Mouse (Mus musculus) gastrocnemius, postnatal 25 days (tissue): ENCODE measurements around the gene Mob3c. TPM values are rescaled to one million over a fixed set of nuclear protein-coding genes. Genes with fewer than 3 reads are reported as not detected.
A peak's percentile ranks its signal among the peaks of the same experiment; 100 is the strongest.

Source experiments
- DNase-seq: peaks from one replicate; pipeline ENCODE4 v3.0.0; 2022
- long read RNA-seq, 2 experiments: library from polyadenylated mRNA; stranded (forward); transcript quantifications; one replicate each; pipeline ENCODE4 v2.0.0; 2021
- total RNA-seq, 2 experiments: library from RNA; stranded (reverse); gene quantifications; 1 replicate in 1 of 2; 2 replicates in 1 of 2; pipeline ENCODE4 v1.2.3; 2021

The Mob3c gene
- total RNA-seq: 1 to 10 TPM; 2.7 to 3.4 TPM
- long read RNA-seq, experiment 1: 0 reads
- long read RNA-seq, experiment 2, partial matches to known transcripts: 0 of 2 reads
- long read RNA-seq, experiment 2, other reads (novel, unspliced or antisense): 1 of 2 reads

DNA sequence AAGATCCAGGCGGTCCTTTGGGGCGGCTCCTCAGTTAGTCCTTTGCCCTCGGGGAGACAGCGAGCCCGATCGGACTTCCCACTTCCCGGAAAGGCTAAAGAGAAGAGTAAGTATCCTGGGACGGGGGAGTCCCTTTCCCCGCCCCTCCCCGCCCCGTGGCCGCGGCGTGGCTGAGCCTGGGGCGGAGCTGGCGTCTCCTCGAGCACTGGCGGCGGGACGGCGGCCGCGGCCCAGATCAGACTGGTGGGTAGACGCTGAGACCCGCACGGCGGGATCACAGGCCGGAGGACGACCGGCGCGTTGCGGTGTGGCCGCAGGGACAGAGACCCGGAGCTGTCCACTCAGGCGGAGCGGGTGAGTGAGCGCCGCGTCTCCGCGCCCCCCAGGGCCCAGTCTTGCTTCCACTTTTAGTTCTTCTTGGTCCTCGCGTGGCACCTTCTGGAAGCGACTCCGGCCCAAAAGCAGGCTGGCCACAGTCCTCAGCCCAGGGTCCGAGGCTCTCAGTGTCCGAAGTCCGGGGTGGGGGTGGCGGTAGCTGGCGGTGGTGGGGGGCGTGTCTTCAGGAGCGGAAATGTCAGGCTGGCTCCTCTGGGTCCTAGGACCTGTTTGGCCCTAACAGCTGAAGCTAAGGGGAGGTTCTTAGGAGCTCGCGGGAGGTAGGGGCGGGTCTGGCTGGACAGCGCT lies at the start of gene Mob3c:
TSS of gene Mob3c (plus strand) at position 205 of the 684 bp plus-strand sequence.
- DNase-seq: peak; percentile 87

DNA sequence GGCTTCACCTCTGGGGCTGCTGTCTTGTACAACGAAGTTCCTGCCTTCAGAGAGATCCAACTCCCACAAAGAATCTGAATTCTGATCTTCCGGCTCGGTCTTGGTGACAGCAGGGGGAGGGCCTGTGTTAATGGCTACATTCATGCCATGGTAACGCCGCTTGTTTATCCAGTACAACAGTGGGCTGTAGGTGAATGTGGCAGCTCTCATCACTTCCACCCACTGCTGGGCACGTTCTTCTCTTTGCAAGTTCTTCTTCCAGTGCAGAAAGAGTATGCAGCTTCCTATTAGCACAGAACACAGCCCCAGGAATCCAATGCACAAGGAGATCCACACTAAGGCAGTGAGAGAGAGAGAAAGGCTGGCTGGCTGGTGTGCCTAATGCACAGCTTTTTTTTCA lies 47.6 kb upstream of the Mob3c start:
- no peak for DNase-seq

DNA sequence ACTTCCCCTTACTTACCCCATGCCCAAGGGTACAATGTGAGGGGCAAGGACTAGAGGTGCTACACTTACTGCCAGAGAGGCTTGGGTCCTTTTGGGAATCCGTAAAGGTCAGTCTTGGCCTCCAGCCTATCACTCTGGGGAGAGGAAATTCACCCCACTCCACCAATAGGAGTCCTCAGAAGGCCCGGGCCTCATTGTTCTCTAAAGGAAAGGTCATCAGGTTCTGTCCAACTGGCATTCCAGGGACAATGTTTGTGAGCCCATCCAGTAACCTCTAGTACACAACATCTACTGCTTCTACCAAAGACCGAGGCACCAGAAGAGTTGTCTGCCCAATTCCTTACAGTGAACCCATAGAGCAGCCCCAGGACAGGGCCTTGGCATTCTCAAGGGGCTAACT lies 47.0 kb upstream of the Mob3c start, which contains the start of gene Tex38:
TSS of gene Tex38 (minus strand) at position 101 of the 400 bp plus-strand sequence.
- no peak for DNase-seq

DNA sequence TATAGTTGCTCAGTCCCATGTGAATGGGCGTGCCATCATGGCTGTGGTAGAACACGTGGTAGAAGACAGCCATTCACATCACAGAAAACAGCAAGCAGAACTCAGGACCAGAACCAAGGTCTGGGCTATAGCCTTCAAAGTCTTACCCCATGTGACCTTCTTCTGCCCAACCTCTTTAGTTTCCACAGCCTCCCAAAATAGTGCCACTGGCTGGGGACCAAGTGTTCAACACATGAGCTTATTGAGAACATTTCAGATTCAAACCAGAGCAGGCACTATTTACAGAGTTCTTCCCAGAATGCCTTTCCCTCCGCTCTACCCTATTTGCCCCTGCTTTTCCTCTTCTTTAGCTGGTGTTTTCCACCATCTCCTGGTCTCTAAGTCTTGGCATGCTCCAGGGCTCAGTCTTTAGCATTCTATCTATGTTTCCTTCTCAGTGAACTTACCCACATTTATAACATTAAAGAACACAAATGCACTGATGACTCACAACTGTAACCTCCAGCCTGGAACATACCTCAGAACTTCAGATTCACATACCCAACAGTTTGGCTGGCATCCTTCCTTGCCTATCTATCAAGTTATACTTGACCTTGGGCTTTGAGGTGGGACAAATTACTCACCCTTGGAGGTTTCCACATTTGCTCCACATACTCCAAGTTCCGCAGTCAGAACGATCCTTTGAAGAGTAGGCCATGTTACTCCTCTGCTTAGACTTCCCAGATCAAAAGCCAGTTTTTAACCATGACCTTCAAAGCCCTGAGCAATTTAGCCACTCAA lies 45.7 kb upstream of the Mob3c start:
- DNase-seq: no peak

DNA sequence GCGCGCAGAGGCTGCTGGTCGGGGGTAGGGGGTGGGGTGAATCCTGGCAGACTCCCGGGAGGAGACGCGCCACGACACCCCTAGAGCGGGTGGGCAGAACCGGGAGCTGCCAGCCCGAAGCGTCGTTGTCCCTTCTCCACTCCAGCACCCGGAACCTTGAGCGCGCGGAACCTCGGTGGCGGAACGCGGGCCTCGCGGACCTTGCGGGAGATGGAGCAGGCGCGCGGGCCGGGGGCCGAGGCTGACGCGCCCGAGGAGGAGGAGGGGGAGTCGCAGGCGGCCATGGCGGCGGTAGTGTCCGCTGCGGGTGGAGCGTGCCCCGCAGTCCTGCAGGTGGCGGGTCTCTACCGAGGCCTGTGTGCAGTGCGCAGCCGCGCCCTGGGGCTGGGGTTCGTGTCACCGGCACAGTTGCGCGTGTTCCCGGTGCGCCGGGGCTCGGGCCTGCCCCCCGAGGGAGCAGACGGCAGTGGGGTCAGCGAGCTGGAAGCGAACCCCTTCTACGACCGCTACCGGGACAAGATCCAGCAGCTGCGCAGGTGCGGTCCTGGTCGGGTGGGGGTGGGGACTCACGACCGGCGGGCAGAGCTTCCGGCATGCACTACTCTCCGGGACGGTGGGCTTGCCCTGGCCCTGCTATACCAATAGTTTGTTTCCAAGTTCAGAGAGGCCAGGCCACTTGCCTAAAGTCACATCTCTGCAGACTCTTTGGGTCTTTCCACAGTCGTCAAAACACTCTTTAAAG lies 43.0 kb upstream of the Mob3c start, which contains the start of gene Atpaf1:
TSS of gene Atpaf1 (plus strand) at position 44 of the 742 bp plus-strand sequence.
- peak; percentile 71 for DNase-seq

DNA sequence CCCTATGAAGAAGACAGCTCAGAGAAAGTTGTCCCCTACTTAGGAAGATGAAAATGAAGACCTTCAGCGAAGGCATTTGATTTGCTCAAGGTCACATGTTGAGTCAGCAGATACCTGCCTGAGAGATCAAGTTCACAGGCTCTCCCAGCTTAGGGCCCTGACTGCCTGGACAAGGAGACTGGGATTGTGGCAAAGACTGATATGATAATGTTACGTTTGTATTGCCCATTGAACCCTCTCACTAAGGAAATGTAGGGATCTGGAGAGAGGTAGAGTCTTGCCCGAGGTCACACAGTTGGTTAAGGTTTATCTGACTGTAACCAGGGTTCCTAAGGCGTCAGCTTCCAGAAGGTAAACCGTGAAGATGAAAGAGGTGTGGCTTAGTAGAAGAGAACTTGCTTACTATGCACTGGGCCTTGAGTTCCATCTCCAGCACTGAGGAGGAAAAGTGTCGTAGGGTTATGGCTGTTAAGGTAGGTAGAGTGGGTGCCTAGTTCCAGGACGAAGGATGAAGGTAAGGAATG lies 42.3 kb upstream of the Mob3c start:
- DNase-seq: no peak

DNA sequence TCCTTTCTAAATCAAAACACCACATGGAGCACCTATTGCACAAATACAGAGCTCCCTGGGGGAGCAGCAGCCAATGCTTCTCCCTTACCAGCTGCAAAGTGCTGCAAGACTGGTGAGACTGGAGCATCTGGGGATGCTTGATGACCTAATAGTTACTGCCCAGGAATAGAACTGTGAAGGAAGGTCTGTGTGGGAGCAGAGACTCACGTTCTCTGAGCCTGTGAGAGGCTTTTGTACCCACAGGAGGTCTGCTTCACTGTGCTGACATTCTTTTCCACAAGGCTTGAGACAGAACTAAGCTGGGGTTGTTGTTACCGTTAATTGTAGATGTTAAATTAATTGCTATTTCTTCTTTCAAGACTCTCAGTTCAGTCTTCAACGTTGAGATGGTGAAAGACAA lies 37.0 kb upstream of the Mob3c start:
- DNase-seq: no peak

DNA sequence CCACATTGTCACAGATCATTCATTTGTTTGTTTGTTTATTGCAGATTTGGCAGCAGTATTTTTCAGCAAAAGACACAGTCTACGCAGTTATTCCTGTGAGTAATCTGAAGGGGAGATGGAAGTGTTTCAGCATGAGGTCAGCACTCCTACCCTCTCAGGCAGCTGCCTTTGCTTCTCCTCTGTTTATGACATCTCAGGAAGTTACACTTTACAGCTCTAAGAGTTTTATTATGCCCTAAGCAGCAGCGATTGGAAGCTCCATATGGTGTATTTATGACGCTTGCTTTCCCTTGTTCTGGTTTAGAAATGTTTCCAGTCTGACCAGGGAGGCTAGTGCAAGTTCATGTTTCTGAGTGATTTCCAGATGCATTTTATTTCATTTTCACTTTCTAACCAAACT lies 32.5 kb upstream of the Mob3c start:
- DNase-seq: no peak

DNA sequence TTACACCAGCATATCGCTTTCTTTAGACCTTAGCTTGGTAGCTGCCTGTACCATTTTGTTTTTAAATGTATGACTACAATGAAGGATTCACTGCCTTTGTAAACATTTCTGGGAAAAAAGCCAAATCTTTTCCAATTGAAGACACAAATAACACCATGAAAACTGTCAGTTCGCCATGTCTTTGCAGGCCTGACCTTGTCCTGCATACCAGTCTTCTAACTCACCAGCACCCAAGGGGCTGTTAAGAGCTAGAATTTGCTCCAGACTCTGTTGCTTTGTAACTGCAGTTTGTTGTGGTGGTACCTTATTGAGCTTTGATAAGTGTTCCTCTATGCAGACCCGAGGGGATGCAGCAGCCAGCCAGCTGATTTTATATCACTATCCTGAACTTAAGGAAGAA lies 27.9 kb upstream of the Mob3c start:
- DNase-seq: no peak

DNA sequence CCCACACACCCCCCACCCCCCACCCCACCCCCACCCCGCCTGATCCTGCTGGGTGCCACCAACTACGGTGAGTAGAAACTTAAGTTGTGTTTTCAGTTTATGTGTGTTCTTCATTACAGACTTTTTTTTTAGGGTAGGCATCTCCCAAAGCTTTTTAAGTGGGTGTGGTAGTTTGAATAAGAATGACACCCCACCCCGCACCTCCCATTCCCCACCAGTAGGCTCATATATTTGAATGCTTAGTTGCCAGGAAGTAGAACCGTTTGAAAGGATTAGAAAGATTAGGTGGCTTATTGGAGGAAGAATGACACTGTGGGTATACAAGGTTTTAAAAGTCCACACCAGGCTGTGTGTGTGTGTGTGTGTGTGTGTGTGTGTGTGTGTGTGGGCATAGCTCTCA lies 15.6 kb upstream of the Mob3c start:
- no peak for DNase-seq

DNA sequence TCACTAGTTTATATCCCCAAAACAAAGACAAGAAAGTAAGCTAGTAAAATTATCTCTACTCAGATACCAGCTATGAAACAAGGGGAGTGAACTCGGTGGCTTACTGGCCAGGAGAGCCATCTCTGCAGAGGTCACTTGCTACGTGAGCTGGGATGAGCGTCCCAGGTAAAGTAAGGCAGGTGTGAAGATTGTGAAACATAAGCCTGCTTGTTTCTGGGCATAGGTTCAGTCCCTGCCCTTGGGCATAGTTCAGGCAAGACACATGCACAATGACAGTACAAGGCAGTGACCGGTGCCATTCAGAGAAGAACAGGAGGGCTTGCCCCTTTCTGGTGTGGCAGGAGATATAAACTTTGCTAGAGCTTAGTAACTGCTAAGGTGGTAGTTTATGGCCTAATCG lies 12.3 kb upstream of the Mob3c start:
- no peak for DNase-seq

DNA sequence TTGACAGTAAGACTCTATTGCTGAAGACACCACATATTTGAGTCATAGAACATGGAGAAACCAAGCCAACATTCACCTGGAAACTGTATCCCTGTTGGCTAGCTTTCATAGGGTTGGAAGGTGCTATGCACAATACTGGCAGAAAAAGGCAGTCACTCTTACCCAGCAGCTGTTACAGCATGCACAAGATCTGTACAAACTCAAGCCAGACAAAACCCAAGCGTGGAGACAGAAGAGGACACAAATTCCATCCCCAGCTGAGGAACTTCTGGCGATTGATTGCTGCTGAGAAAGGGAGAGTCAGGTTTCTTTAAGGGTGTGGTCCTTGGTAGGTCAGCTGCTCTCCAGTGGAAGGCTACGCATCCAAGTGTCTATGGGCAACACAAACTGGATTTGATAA lies 7.7 kb upstream of the Mob3c start:
- DNase-seq: no peak

DNA sequence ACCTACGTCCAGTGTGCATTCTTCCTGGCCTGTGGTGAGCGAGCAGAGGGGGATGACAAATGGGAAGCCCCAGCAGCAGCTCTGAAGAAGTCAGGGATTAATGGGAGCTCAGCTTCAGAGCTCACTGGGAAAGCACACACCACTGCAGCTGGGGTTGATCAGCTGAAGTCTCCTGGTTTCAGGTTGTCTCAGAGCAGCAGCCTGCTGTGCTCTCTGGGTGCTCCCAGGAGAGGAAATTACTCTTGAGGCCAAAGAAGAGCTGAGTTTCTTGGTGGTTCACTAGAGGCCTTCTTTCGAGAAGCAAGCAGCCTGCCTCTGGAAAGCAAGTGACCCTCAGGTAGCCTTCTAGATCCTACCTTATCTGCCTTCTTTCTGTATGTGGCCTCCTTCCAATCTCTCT lies 6.9 kb upstream of the Mob3c start:
- DNase-seq: no peak

DNA sequence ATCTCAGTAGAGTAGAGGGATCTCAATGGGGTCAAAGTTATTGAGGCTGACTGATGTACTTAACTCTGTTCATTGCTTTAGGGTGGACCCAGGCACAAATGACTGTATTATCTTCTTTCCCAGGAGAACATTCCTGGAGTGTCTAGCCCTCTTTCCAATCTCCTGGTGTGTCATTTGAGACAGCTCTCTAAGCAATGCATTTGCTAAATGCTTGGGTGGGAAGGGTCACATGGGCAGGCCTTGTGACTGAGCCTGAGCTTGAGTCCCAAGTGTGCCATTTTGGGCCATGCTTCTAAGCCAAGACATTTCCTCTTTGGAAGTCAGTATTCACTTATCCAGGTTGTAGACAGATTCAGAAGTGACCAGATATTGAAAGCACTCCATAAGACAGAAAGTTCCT lies 6.5 kb upstream of the Mob3c start:
- no peak for DNase-seq

DNA sequence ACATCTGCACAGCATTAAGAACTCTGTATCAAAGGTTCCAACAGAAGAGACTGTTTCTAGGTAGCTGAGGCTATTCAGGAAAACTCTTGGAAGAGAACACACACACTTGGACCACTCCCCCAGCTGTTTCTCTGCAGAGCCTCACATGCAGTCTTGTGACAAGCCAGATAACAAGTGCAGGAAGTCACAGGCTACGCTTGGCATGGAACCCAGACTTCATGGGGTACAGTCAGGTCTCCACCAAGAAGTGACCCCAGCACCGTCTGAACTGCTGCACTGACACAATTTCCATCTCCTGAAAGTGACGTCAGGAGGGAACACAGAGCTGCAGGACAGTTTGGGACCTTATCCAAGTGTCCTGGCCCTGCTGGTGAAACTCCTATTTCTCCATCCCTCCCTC lies 6.0 kb upstream of the Mob3c start:
- DNase-seq: no peak

DNA sequence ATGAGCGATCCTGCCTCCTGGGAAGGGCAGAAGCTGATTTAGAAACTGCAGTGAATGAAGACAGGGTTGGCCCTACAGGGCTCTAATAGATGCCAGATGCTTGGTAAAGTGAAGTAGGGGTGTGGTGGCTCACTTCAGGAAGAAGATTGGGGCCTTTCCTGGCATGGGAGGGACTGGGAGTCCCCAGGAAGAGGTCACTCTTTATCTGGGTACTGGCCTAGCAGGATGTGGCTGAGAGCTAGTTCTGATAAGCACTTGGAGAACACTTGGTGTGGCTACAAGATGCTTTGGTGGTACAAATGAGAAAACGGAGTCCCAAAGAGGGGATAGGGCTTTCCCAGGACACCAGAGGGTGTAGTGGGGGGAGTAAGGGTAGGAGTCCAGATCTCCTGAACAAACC lies 3.7 kb upstream of the Mob3c start:
- DNase-seq: no peak

DNA sequence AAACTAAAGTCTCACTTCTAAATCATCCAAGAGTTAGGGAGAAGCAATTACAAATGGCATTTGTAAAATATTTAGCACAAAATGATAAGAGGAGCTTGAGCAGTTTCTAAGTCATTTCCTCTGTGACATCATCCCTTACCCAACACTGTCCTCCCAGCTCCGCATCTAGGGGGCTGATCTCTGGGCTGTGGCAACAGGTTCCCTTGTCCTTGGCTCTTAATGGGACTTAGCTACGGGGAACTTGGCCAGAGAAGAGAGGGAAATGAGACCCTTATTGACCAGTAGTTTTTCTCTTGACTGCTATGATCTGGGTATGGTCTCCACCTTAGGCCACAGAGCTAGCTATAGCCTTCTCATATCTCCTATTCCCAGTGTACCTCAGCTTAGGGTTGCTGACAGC lies 2.6 kb upstream of the Mob3c start:
- DNase-seq: no peak

DNA sequence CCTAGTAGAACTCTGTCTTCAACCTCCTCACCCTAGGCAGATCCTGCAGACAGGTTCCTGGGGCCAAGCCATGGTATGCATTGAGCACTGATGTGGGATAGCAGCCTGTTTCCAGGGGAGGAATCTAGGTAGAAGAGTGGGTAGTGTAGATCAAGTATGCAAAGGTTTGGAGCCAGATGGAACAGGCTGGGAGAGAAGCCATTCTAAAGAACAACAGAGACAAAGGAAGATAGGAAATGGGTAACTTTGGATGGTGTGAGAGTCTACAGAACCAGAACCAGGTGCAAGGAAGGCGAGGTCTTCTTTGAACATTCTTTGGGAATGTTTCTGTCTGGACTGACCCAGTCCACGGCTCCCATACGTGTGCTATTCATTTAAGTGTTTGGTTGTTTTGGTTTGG lies 826 bp upstream of the Mob3c start:
- no peak for DNase-seq

DNA sequence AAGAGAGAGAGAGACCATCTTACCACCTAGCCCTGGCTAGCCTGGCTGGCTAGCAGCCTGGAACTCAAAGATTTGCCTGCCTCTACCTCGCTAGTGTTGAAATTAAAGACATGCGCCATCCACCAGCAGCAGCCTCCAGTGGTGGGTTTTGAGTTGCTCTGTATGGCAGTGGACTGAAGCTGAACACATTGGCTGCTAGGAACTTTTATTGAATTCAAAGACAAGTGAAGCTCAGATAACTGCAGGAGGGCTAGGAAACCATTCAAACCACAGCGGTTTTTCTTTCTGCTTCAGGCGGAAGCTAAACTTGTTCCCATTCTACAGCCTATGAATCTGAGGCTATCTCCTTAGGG lies 381 bp upstream of the Mob3c start:
- DNase-seq: no peak

DNA sequence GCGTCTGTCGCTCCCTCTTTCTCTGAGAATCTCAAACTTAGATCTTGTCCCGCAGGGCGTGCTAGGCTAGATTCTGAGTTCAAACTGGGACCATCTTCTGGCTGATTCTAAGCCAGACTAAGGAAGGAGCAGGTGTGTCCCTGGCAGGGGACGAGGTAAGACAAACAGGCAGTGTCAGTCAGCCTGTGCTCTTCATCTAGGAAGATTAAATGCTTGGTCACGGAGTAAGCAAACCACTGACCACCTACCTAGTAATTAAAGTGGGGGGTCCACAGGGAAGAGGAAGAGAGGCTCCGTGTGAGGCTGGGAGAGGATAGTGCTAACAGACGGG lies 645 bp downstream of the Mob3c start:
- no peak for DNase-seq

DNA sequence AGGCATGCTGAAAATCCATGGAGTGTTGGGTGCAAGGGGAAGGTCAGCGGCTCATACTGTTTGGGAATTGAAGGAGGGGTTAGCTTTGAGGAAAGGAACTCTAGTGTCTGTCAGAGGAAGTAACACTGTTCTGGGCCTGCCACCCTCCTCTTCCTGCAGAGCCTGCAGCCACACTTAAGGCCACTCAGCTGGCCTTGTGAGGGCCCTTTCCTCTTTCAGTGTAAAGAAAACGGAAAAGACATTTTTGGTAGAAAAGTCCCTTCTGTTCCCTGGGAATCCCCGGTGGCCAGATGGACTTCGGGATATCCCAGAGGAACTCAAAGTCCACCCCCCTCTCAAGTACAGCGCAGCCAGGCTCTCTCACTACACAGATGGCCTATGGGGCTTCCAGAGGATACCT lies 2.6 kb downstream of the Mob3c start:
- no peak for DNase-seq

DNA sequence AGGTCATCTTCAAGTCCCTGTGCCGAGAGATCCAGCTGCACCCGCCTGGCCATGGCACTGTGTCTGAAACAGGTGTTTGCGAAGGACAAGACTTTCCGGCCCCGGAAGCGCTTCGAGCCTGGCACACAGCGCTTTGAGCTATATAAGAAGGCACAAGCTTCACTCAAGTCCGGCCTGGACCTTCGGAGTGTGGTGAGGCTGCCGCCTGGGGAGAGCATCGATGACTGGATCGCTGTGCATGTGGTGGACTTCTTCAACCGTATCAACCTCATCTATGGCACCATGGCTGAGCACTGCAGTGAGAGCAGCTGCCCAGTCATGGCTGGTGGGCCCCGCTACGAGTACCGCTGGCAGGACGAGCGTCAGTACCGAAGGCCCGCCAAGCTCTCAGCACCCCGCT lies 3.3 kb downstream of the Mob3c start:
- no peak for DNase-seq

DNA sequence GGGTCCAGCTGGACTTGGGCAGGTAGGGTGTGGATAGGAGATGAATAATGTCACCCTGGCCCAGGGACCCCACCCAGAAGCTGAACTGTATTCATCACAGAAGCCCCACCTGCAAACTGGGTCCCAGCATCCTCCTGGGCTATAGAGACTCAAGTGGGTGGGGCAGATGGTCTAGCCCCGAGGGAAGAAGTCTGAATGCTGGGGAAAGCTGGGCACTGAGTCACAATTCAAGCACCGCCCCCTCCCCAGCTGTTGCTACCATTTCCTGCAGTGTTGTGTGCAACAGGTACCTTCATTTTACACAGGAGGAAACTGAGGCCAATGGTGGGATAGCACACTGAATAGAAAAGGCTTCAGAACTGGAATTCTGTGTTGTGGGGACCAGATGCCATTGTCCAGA lies 4.1 kb downstream of the Mob3c start:
- no peak for DNase-seq
